Mouse (Mus musculus): ENCODE data around the gene Gltpd2. TPM values are rescaled to one million over a fixed set of nuclear protein-coding genes. Genes with fewer than 3 reads are reported as not detected.
"Not testable (repeated sequence)": the region's sequence is repeated elsewhere in the genome, so short reads cannot be mapped to it uniquely, and the experiment has no call there.

The Gltpd2 gene
- total RNA-seq, 2 experiments from 2014 or later, result not detected

GRCm38 (mm10) chr11:70514288-70514687 lies 4.7 kb upstream of the Gltpd2 start, which contains the start of gene Vmo1:
Vmo1 (minus strand) TSS chr11:70514616.
- no peak for DNase-seq (ENCODE audit: extremely low spot score in 1 of 2, low spot score in 1 of 2)

GRCm38 (mm10) chr11:70516352-70516751 lies 2.6 kb upstream of the Gltpd2 start:
- peak in 1 of 2 experiments; percentile 18 for DNase-seq (ENCODE audit: extremely low spot score in 1 of 2, low spot score in 1 of 2)

- DNase-seq (ENCODE audit: extremely low spot score in 1 of 2, low spot score in 1 of 2), result no peak
These were observed 560 bp upstream of the Gltpd2 start for GRCm38 (mm10) chr11:70518436-70518835.

GRCm38 (mm10) chr11:70520178-70520769 lies 1.3 kb downstream of the Gltpd2 start:
- DNase-seq (ENCODE audit: extremely low spot score in 1 of 2, low spot score in 1 of 2), result peak in 1 of 2 experiments; percentile 22

DNA sequence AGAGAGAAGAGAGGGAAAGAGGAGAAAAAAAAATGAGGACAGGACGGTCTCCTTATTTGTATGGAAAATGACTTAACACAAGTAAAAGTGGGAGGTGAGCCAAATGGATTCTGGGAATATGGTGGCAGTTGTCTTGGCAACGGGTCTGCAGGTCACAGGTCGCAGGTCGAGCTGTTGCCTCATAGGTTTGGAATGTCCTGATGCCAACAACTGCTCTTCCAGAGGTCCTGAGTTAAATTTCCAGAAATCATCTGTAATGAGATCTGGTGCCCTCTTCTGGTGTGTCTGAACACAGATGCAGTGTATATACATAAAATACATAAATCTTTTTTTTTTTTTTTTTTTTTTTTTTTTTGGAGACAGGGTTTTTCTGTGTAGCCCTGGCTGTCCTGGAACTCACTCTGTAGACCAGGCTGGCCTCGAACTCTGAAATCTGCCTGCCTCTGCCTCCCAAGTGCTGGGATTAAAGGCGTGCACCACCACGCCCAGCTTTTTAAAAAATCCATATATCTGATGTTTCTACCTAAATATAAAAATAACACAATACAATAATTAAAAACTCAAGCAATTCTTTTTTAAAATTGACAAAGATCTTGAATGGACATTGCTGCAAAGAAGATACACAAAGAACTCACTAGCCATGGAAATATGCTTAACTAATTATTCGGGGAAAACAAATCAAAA lies 4.5 kb downstream of the Gltpd2 start:
- not testable (repeated sequence) for DNase-seq (ENCODE audit: extremely low spot score in 1 of 2, low spot score in 1 of 2)

GRCm38 (mm10) chr11:70524782-70525181 lies 5.8 kb downstream of the Gltpd2 start:
- no peak for DNase-seq (ENCODE audit: extremely low spot score in 1 of 2, low spot score in 1 of 2)

DNA sequence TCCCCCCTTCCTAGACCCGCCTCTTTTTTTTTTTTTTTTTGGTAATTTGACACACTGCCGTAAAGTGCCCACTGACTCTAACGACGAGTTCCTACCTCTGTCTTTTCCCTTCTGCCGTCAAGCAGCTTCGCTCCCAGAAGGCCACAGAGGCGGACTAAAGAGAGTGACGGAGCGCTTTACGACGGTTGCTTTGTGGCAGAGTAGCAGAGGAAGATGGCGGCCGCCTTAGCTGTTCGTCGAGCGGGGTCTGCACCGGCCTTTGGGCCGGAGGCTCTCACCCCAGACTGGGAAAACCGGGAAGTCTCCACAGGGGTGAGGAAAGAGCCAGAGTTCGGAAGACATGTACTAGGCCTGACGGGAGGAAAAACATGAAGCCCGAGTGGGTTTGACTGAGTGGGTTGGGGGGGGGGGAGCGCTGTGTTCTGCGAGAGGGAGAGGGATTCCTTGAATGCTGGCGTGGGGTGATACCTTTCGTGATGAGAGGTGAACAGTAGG lies 6.2 kb downstream of the Gltpd2 start, which contains the start of gene Psmb6:
TSS of gene Psmb6 (plus strand) at position 184 of the 495 bp plus-strand sequence.
- DNase-seq (ENCODE audit: extremely low spot score in 1 of 2, low spot score in 1 of 2), result peak; percentile 70 to 80

- no peak for DNase-seq (ENCODE audit: extremely low spot score in 1 of 2, low spot score in 1 of 2)
These were observed 6.7 kb downstream of the Gltpd2 start for GRCm38 (mm10) chr11:70525726-70526125.

DNA sequence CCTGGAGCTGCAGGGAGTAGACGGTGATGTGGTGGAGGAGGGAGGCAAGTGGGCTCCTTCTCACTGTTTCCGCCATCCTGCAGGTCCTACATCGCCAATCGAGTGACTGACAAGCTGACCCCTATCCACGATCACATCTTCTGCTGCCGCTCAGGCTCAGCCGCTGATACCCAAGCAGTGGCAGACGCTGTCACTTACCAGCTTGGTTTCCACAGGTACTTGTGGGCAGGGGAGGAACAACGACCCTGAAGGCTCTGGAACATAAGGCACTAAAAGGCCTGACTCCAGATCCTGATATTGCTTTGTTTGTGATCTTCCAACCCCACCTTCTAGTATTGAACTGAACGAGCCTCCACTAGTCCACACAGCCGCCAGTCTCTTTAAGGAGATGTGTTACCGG lies 7.2 kb downstream of the Gltpd2 start:
- no peak for DNase-seq (ENCODE audit: extremely low spot score in 1 of 2, low spot score in 1 of 2)

DNA sequence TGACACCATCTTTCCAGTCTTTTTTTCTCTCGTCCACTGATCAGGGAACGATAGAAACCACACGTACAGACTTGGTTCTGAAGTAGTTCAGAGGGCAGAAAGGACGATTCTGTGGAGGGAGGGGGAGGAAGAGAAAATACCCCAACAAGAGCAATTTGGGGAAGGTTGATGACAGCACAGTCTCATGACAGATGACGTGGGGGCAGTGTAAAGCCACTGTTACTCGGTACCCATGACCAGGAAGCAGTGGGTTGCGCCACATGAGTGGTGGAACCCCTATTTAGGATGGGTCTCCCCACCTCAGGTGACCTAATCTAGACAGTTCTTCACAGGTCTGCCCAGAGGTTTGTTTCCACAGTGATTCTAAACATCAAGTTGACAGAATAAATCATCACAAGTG lies 9.6 kb downstream of the Gltpd2 start:
- DNase-seq (ENCODE audit: extremely low spot score in 1 of 2, low spot score in 1 of 2), result no peak

DNA sequence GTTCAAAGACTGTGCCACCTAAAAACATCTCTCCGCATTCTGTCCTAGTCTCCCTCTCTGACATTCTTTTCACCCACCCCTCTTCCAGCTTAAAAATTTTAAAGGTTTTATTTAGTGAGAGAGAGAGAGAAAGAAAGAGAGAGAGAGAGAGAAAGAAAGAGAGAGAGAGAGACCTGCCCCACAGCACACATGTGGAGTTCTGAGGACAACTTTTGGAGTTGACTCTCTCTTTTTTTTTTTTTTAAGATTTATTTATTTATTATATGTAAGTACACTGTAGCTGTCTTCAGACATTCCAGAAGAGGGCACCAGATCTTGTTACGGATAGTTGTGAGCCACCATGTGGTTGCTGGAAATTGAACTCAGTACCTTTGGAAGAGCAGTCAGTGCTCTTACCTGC lies 12.1 kb downstream of the Gltpd2 start:
- not testable (repeated sequence) for DNase-seq (ENCODE audit: extremely low spot score in 1 of 2, low spot score in 1 of 2)

DNA sequence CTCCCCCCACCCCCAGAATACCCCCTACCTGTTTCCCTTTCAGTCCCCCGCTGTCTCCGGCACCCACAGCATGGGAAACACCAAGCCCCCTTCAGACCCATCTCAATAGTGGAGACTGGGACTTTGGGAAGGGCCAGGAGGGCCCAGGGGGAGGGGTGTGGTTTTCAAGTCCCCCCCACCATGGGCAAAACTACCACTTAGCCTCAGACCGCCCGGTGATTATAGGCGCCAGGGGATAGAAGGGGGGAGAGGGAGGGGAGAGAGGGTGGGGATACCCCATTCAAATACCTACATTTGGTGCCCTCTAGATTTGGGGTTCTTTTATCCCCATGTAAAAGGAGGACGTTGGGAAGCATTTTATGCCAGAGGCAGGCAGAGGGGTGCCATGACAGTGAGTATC lies 13.8 kb downstream of the Gltpd2 start, which contains the start of gene Gm40193:
TSS of gene Gm40193 (minus strand) at position 101 of the 400 bp plus-strand sequence.
- DNase-seq (ENCODE audit: extremely low spot score in 1 of 2, low spot score in 1 of 2), result no peak

DNA sequence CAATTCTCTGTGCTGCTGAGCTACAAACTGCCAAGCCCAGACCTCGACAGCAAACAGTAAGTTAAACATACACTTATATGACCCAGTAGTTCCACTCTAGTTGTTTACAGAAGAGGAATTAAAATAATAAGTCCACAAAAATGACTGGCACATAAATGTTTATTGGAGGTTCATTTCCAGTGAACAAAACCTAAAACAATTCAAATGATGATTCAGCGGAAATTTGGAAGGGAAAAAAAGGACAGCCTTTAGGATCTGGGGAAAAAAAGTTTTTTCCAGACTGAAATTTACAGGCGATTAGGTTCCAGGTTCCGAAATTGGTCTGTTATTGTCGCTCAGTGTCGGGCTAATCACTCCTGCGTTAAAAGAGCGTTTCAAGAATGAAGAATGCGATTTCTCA lies 20.4 kb downstream of the Gltpd2 start:
- DNase-seq (ENCODE audit: extremely low spot score in 1 of 2, low spot score in 1 of 2), result no peak

DNA sequence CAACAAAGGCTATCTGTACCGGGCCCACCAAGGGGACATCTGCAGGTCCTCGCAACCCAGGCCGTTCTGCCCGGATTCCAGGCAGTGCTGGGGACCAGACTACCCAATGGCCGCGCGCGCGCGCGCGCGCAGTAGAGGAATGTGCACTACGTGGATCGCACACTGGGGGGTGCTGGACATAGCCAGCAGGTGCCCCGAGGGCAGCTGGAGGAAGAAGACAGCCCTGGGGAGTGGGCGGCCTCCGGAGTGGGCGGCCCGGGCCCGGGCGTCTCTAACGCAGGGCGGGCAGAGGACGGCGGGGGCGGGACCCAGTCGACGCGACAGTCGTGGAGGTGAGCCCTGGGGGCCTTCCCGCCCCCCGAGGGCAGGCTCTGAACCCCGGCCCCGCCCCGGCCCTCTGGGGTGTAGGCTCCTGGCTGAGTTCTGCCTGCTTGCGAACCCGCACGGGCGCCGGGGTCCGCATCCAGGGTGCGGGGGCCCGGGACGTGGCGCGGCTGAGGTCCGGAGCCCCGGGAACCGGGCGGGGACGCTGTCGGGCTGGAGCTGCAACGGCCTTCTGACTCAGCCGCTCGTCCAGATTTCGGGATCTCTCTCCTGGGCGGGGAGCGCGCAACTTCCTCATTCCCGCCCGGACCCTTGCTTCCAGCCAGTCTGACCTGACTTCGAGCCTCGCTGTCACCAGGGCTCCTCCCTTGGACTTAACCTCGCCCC lies 21.0 kb downstream of the Gltpd2 start, which contains the start of gene Pld2:
TSS of gene Pld2 (plus strand) at position 188 of the 711 bp plus-strand sequence.
- DNase-seq (ENCODE audit: extremely low spot score in 1 of 2, low spot score in 1 of 2), result peak; percentile 68 to 71

DNA sequence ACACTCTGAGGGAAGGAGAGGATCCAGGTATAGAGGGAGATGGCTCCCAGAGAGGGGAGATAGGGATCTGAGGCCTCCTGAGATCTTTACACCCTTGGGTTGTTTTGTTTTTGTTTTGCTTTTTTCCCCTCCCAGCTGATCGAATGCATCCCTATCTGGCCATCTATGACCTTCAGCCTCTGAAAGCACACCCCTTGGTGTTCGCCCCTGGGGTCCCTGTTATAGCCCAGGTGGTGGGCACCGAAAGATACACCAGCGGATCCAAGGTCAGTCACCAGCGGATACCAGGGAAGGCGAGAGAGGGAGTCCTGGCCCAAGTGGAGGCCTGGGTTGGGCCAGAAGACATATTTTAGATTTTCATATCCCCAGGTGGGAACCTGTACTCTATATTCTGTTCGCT lies 21.9 kb downstream of the Gltpd2 start:
- DNase-seq (ENCODE audit: extremely low spot score in 1 of 2, low spot score in 1 of 2), result no peak

DNA sequence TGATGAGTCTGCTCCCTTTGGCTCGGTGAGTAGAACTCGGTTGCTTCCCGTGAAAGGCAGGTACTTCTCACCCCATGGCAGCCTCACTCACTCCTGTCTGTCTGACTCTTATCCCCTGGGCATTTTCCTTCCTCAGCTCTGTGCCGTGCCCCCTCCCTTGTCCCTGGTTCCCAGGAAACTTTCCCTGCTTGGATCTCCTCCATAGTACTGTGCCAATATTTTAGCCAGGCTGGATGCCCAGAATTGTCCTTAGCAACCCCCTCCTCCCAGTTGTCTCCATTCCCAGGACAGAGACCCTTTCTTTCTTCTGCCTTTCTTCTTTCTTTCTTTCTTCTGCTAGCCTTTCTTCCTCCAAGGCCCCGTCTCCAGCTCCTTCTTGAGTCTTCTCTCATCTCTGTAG lies 22.4 kb downstream of the Gltpd2 start:
- DNase-seq (ENCODE audit: extremely low spot score in 1 of 2, low spot score in 1 of 2), result no peak

GRCm38 (mm10) chr11:70544496-70544895 lies 25.5 kb downstream of the Gltpd2 start:
- DNase-seq (ENCODE audit: extremely low spot score in 1 of 2, low spot score in 1 of 2), result no peak

DNA sequence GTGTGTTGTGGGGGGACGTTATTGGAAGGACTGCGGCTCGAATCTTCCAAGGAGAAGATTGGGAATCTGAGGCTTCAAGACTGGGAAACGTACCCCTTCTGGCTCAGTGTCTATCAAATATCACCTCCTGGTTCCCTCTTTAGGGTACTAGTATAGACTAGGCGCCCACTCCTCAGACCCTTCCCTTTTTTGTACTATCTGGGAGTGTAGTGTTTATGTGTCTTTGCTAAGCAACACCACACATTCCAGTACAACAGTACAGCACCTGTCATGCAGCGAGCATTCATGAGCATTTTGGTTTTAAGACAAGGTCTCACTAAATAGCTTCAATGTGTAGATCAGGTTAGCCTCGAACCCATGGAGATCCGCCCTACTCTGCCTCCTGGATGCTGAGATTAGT lies 32.5 kb downstream of the Gltpd2 start:
- DNase-seq (ENCODE audit: extremely low spot score in 1 of 2, low spot score in 1 of 2), result no peak

DNA sequence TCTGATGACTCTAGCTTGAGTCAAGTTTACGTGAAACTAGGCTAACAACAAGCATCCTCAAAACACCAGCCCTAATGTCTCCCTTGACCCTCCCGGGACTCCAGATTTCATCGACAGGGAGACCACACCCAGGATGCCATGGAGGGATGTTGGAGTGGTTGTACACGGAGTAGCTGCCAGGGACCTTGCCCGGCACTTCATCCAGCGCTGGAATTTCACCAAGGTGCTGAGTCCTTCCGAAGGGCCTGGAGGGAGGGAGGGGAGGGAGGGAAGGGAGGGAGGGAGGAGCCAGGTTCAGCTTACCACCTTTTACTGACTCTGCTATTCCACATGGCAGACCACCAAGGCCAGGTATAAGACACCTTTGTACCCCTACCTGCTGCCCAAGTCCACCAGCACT lies 34.9 kb downstream of the Gltpd2 start:
- DNase-seq (ENCODE audit: extremely low spot score in 1 of 2, low spot score in 1 of 2), result no peak

- no peak for DNase-seq (ENCODE audit: extremely low spot score in 1 of 2, low spot score in 1 of 2)
These were observed 38.5 kb downstream of the Gltpd2 start for GRCm38 (mm10) chr11:70557545-70557944.

GRCm38 (mm10) chr11:70561937-70562286 lies 42.9 kb downstream of the Gltpd2 start:
- DNase-seq (ENCODE audit: extremely low spot score in 1 of 2, low spot score in 1 of 2), result no peak
